Mouse (Mus musculus): Measurements from ENCODE around the gene Plekhm3.
A peak's percentile ranks its signal among the peaks of the same experiment; 100 is the strongest.

Gene Plekhm3

DNA sequence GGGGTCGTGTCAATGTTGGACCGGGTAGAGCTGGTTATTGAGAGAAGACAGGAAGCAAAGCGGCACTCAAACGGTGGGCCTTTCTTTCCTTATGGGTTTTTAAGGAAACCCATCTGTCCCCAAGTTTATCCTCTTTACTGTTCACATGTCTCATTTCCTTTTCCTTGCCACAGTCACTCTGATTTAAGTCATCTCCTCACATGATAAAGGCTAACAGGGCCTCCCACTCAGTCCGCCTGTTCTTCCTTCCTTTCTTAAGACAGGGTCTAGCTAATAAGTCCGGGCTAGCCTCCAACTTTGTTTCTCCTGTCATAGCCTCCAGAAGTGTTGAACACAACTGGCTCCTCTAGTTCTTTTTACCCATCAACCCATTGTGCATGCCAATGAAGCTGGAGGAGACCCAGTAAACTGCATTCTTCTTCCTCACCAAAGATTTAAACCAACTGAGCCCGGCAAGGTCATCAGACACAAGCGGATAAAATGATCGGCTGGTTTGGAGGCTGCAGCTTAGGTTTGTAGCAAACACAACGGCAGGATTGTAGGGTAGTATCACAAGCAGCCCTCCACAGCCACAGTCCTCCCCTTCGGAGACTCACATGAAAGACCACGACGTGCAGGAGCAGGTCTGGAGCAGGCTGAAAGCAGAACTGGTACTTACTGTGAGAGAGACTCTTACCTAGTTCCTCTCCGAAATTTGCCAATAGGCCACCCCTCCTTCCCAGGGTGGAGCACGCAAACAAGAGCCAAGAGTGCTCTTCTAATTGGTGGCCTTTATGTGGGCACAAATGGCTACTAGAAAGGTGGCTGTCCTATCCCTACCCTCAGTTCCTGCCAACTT, 29.0 kb downstream of the Plekhm3 start:
- no peak for DNase-seq

DNA sequence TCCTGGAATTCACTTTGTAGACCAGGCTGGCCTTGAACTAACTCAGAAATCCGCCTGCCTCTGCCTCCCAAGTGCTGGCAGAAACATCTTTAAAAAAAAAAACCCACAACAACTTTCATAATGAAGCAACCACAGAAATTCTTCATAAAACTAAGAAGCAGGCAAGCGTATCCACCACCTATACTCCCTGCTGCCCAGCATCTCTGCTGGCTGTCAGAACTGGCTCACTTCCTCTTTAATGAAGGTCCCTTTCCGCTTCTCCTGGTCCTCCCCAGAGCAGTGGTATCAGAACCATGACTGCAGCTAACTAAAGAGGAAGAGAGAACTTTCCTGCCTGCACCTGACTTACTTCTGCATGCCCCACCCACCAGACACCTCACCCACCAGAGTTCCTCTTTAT, 31.0 kb downstream of the Plekhm3 start:
- no peak for DNase-seq

GRCm38 (mm10) chr1:64924283-64924682, 32.3 kb downstream of the Plekhm3 start:
- DNase-seq = peak; percentile 19

GRCm38 (mm10) chr1:64918810-64919528, 37.7 kb downstream of the Plekhm3 start:
- peak; percentile 72 for DNase-seq

DNA sequence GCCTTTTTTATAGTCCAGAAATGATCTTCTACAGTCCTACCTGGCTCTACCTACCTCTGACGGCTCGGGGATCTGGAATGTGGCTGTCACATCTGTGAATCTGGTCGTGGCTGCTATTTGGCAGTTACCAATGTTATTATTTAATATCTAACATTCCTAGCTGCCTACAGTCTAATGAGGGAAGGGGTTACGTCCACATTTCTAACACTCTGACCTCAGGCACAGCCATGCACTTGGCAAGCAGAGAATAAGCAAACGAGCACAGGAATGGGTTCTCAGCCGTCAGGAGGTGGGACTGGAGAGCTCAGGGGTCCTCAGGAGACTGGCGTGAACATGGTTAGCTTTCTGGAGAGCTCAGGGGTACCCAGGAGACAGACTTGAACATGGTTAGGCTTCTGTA, 38.7 kb downstream of the Plekhm3 start:
- no peak for DNase-seq

GRCm38 (mm10) chr1:64916884-64917507, 39.6 kb downstream of the Plekhm3 start:
- no peak for DNase-seq

DNA sequence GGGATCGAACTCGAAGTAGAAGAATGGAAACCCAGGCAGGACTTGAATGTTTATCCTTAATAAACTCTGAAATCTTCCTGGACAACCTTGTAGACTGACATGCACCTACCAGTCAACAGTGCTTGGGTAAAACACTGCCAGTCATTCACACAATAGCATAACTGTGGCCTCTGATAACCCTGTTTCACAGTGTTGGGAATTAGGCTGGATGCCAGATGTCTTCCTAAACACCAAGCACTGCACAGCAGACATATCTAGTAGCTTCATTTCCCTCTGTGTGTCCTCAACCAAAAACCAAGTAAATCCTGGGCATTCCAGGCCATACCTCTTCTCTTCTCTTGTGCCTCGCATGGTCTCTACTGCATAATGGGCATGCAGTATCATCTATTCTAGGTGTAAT, 42.3 kb downstream of the Plekhm3 start:
- DNase-seq = no peak

GRCm38 (mm10) chr1:64907740-64908139, 48.9 kb downstream of the Plekhm3 start:
- DNase-seq = no peak

- no peak for DNase-seq
These were observed 50.4 kb downstream of the Plekhm3 start for GRCm38 (mm10) chr1:64906226-64906625.

GRCm38 (mm10) chr1:64903415-64903814, 53.2 kb downstream of the Plekhm3 start:
- no peak for DNase-seq

DNA sequence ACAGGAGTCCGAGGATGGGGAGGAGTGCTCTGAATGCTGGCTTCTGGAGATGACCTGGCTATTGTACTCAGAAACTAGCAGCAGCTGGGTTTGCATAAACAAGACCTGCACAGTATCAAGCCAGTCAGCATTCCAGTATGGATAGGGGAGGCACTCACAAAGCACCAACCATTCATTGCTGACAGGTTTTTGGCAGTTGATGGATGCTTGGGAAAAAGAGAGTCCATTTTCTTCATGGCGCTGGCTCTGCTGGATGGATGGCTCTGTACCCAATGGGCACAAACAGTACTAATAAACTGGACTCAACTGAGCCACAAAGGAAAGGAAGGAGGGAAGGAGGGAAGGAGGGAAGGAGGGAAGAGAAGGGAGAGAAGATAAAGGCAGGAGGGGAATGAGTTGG, 53.8 kb downstream of the Plekhm3 start:
- DNase-seq = no peak

DNA sequence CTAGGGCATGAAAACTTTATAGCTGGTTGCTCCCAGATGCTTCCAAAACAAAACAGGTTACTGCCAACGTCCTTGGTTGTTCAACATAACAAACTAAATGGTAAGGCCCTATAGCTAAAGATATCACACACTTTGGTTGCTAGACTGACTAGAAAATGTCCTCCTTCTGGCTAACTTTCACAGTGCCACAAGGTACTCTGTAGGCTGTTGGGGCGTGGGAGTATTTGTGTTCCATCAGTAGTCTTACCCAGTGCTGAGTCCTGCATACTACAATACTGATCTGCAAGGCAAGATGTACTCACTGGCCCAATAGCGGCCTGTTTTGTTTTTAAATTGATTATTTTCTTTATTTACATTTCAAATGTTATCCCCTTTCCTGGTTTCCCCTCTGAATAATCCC, 56.9 kb downstream of the Plekhm3 start:
- no peak for DNase-seq

DNA sequence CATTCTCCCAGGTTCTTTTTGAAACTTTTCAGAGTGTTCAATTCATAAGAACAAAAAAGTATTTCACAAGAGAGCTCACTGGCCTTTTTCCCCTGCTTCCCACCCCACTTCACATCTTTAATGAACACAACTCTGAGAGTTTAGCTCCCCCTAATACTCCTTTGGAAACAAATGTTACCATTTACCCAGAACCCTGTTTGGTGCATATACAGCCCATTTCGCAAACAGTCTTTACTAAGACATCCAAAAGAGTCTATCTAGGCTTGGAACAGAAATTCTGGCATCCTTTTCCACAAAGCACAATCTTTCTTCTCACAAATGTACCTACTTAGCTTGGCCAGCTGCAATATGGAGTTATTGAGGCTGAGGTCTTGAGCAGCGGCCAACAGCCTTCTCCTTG, 59.1 kb downstream of the Plekhm3 start:
- DNase-seq = no peak

DNA sequence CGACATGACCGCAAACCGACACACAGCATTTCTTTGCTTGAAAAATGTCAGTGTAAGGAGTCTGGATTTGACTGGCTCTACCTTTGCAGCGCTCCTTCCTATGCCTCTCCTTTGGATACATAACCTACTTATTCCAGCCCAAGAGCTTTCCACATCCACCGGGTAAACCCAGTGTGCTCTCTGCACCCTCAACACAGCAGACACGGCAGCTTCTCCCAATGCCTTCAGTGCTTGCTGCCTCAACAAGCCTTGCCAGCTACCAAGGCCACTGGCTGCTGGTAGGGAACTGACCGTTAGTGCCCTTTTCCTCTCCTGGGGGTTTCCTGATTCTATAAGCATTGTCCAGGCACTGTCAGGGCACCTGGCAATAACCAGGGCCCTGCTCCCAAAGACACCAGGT, 62.8 kb downstream of the Plekhm3 start:
- DNase-seq = no peak

DNA sequence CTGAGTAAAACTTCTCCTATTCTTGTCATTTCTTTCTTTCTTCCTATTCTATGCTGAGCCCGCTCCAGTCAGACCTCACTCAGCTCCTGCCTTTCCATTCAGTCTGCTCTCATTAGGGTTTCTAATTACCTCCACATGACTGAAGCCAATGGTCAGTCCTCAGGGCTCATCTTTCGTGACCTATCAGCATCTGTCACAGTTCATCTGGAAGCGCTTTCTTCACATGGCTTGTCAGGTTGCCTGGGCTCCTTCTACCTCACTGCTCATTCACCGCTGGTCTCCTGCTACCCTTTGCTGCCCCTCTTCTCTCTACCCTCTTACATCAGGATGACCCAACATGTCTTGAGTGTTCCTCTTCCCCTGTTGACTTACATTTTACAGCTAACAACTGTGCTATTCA, 65.3 kb downstream of the Plekhm3 start:
- DNase-seq = no peak

DNA sequence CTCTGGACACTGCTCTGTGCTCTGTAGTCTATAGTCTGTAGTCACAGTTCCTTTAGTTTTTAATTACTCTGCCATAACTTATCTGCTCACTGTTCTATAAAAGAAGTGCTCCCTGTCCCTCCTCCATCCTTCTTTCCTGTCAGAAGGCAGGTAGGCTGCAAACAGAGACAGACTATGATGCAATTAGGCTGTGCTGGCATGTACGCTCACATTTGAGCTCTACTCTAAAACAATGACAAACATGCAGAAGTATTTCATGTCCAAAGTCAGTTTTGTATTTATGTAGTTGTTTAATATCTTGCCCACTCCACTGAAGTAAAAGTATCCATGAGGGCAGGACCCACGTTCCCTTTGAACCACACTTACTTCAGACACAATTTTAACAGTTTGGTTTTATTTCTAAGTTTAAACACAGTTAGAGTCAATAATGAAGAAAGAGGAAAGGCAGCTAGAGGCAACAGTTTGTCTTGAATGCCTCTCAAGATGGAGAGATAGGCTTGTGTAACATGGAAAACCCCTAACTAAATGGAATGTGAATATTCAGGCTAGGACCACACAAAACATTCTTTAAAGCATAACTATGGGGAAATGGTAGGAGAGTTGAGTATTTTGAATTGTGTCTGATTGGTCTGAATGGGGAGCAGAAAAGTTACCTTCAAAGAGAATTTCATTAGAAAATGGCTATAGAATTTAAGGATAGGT, 69.0 kb downstream of the Plekhm3 start:
- DNase-seq = no peak

DNA sequence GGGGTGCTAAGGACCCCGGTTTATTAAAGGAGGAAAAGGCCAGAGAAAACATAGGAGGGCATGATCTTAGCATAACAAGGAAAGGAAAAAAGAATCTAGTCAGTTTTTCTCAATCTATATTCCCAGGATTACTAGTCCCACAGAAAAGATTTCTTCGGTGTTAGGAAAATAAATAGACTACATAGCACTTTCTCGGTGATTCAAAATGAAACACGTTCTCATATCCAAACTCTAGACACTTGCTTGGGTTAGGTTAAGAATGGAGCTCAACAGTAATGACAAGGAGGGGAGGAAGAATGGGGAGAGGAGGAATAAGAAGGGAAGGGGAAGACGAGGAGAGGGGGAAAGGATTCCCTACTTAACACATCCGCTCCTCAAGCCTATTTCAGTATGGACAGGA, 69.9 kb downstream of the Plekhm3 start:
- no peak for DNase-seq

DNA sequence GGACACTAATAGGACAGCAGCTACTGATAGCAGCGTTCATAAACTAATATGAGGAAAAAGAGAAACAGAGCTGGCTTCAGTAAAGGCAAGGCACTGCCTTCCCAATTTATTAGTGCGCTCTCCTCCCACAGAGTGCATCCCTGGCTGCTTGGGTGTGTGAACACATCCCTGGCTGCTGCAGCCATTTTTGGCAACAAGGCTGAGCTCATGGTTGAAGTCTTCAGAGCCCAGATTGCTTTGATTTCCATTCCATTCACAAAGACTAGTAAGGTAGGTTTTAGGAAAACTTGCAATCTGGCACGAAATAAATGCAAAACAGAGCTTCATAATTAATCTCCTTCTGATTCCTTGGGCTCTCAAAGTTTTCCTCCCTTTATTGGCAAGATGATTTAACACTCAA, 71.3 kb downstream of the Plekhm3 start:
- peak; percentile 44 for DNase-seq

GRCm38 (mm10) chr1:64884007-64884406, 72.6 kb downstream of the Plekhm3 start:
- no peak for DNase-seq

DNA sequence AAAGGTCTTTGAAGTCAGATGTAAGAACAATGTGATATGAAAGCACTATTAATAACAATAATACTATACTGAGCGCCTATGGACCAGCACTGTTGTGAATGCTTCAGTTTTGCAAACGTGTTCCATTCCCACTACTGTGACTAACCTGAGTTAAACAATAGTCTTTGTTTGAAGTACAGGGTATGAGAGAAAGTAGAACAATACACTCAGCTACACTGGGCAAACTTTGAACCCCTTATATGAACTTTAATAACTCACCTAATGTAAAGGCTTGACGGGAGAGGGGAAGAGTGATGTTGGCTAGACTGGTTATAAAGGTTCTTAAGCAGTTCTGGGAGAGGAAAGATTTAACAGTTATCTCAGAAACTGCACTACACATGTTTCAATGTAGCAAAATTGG, 76.0 kb downstream of the Plekhm3 start:
- no peak for DNase-seq

DNA sequence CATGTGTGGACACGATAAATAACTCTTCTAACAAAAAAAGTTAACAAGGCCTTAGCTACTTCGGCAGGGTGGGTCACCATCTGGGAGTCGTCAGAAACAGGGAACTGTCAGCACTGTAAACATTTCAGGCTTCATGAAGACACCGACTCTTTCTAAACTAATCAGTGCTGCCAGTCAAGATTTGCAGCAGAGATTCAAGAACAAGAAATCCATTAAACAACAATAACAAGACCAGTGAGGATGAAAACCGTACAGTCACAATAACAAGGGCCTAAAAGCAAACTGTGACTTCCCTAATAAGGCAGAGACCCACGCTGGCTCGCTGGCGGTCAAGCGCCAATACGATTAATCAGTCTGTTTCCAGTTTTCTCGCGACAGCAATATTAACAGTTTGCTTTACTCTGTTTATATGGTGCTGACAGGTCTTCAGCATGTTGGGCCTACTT, 77.8 kb downstream of the Plekhm3 start:
- no peak for DNase-seq

DNA sequence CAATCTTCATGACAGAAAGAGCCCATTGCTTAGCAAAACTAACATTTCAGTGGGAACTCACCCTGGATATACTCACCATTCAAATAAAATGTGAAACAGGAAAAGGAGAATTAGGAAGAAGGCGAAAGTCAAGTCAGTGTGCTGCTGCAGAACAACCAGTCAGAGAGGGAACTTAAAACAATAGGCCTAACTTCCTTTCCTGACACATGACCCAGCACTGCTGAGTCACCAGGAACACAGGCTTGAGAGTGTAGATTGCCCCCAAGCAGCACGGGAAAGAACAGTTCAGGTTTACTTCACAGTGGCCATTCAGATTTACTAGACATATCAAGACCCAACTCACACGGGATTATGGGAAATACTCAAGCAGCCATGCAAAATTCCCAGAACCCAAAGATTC, 80.3 kb downstream of the Plekhm3 start:
- DNase-seq = no peak

DNA sequence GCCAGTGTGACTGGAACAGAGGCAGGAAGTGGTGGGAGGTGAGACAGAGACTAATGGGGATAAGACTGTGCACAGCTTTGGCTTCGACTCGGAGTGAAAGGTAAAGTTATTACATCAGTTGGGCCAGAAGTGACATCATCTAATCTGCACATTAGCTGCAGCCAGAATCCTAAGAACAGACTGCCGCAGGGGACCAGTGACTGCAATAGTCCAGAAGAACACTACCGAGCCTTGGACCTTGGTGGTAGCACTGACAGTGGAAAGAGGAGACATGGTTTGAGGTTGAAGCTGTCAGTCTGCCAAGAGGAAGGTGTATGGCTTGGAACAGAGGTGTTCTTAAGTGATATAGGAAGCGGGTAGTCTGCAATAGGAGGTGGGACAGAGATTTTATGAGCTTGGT, 80.9 kb downstream of the Plekhm3 start:
- DNase-seq = no peak
